Mouse (Mus musculus): ENCODE data around the gene Mindy3. TPM values are rescaled to one million over a fixed set of nuclear protein-coding genes. Genes with fewer than 3 reads are reported as not detected.

Mindy3 gene
- polyA plus RNA-seq, 1 experiment from 2014 or later, result 15.3 TPM

DNA sequence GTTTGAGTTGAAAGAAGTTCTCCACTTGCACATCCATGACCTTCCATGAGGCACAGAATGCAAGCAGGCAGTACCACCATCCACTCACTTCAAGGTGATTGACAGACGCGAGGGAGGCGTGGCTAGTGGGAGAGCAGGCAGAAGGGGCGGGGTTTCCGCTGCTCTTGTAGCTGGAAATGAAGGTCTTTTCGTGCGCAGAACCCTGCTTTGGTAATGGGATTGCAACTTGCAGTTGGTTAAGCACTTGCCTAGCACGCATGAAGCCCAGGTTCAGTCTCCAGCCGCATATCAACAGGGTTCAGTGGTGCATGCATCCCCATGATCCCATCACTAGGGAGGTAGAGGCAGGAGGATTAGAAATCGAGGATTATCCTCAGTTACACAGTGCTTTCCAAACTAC is 92.1 kb downstream of the Mindy3 start:
- Histone ChIP-seq H3K27ac (replicated peaks) (no peak overlapping the region), H3K4me2 (peak overlapping the region; percentile 69), H3K27me3 (0 out of 2 replicates have a peak, but pooled peaks cover 3% of the 10 kb centered on the region), H3K4me1 (replicated peaks) (peaks cover 6% of the 10 kb centered on the region; the same call in 1 of the 2 replicates), H3K36me3 (replicated peaks) (no peaks in the 10 kb centered on the region), H3K9me3 (replicated peaks) (no peaks in the 10 kb centered on the region), H3K9ac (no peak overlapping the region; the same call in 1 of the 2 replicates), H3K4me3 (replicated peaks) (peak overlapping the region; percentile 47)
- peak; percentile 52 for ATAC-seq (ENCODE audit: insufficient read depth)
- WGBS (ENCODE audit: insufficient replicate concordance), result 6% methylated on average over 10 of the region's 10 CpGs

DNA sequence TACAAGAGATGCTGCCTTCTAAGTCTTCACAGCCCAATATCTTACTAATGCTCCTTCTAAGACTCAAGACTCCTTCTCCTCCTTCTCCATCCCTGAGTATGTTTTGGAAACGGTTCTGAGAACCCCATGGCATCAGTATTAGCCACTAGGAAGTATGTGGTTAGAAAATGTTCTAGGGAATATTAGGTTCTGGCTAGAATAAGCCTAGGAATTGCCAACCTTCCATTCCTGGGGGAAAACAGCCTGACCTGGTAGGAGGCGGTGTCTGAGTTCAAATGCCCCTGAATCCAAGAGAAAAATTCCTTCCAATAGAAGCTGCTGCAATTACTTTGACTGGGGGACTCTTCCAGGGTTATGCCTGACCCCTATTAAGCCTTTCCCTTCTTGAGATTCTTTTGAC is 93.4 kb downstream of the Mindy3 start:
- no peak overlapping the region for H3K27ac ChIP-seq (replicated peaks)
- 60% methylated on average over 2 of the region's 2 CpGs for WGBS (ENCODE audit: insufficient replicate concordance)

GRCm38 (mm10) chr2:12325417-12325816 is 93.9 kb downstream of the Mindy3 start:
- H3K4me2 ChIP-seq, result no peak overlapping the region
- H3K27me3 ChIP-seq, result 0 out of 2 replicates have a peak, but pooled peaks cover 3% of the 10 kb centered on the region
- H3K27ac ChIP-seq (replicated peaks), result no peak overlapping the region
- ATAC-seq (ENCODE audit: insufficient read depth), result no peak
- no peaks in the 10 kb centered on the region for H3K36me3 ChIP-seq (replicated peaks)
- H3K9me3 ChIP-seq (replicated peaks), result no peaks in the 10 kb centered on the region
- H3K4me3 ChIP-seq (replicated peaks), result no peak overlapping the region
- WGBS (ENCODE audit: insufficient replicate concordance), result 74% methylated on average over 6 of the region's 6 CpGs
- peaks cover 6% of the 10 kb centered on the region; the same call in 1 of the 2 replicates for H3K4me1 ChIP-seq (replicated peaks)
- H3K9ac ChIP-seq, result no peak overlapping the region

More for the DNA sequence above, 93.4 kb downstream of the Mindy3 start:
- peaks cover 6% of the 10 kb centered on the region; the same call in 1 of the 2 replicates for H3K4me1 ChIP-seq (replicated peaks)
- H3K4me2 ChIP-seq, result no peak overlapping the region
- H3K36me3 ChIP-seq (replicated peaks), result no peaks in the 10 kb centered on the region
- no peak for ATAC-seq (ENCODE audit: insufficient read depth)
- H3K27me3 ChIP-seq, result 0 out of 2 replicates have a peak, but pooled peaks cover 3% of the 10 kb centered on the region
- H3K9ac ChIP-seq, result no peak overlapping the region
- H3K4me3 ChIP-seq (replicated peaks), result no peak overlapping the region
- H3K9me3 ChIP-seq (replicated peaks), result no peaks in the 10 kb centered on the region

DNA sequence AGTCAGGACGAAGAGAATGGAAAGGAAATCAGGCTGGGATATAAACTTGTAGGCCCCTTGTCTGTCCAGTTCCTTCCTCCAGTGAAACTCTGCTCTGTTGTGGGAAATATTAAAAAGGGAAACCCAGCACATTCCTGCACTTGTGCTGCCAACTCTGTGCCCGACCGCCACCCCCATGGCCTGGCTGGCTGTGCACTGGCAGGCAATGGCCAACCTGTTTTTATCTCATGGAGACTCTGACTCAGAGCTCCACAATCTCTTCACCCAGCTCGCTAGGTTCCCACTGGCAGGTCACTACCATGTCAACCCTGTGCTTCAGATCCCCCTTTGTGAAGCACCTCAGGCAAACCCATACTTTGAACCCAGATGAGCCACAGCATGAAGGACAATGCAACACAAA is 98.4 kb downstream of the Mindy3 start:
- H3K4me1 ChIP-seq (replicated peaks), result no peaks in the 10 kb centered on the region; the same call in 1 of the 2 replicates
- no peak overlapping the region for H3K4me3 ChIP-seq (replicated peaks)
- no peaks in the 10 kb centered on the region for H3K36me3 ChIP-seq (replicated peaks)
- no peak overlapping the region for H3K27ac ChIP-seq (replicated peaks)
- no peak for ATAC-seq (ENCODE audit: insufficient read depth)
- H3K9me3 ChIP-seq (replicated peaks), result no peaks in the 10 kb centered on the region
- H3K4me2 ChIP-seq, result no peak overlapping the region
- no peak overlapping the region for H3K9ac ChIP-seq
- WGBS (ENCODE audit: insufficient replicate concordance), result 55% methylated on average over 4 of the region's 4 CpGs
- H3K27me3 ChIP-seq, result no peaks in the 10 kb centered on the region

GRCm38 (mm10) chr2:12318715-12319114 is 100.6 kb downstream of the Mindy3 start:
- H3K4me3 ChIP-seq (replicated peaks), result no peak overlapping the region
- 76% methylated on average over 3 of the region's 3 CpGs for WGBS (ENCODE audit: insufficient replicate concordance)
- ATAC-seq (ENCODE audit: insufficient read depth), result no peak
- no peaks in the 10 kb centered on the region for H3K9me3 ChIP-seq (replicated peaks)
- no peaks in the 10 kb centered on the region for H3K27me3 ChIP-seq
- no peak overlapping the region for H3K27ac ChIP-seq (replicated peaks)
- no peaks in the 10 kb centered on the region; the same call in 1 of the 2 replicates for H3K4me1 ChIP-seq (replicated peaks)
- no peak overlapping the region for H3K9ac ChIP-seq
- no peak overlapping the region for H3K4me2 ChIP-seq
- no peaks in the 10 kb centered on the region for H3K36me3 ChIP-seq (replicated peaks)

DNA sequence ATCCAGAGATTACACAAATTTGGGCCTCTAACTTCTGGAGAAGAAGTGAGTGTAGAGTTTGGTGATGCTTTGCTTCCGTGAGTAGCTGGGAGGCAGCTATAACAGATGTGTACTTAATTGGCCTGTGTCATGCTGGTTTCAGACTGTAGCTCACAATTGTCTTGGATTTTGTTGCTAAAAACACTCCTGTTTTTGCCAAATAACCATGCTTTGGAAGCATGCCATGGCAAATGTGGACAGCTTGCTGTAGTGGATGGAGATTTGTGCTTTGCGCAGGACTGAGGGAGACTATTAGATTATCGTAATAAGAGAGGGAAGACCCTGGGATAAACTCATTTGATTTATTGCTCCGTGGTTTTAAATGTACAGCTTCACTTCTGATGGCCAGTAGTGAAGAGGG is 101.2 kb downstream of the Mindy3 start:
- Histone ChIP-seq H3K27ac (replicated peaks) (no peak overlapping the region), H3K4me2 (no peak overlapping the region), H3K4me3 (replicated peaks) (no peak overlapping the region), H3K27me3 (no peaks in the 10 kb centered on the region), H3K9me3 (replicated peaks) (no peaks in the 10 kb centered on the region), H3K4me1 (replicated peaks) (no peaks in the 10 kb centered on the region; the same call in 1 of the 2 replicates), H3K9ac (no peak overlapping the region), H3K36me3 (replicated peaks) (no peaks in the 10 kb centered on the region)
- ATAC-seq (ENCODE audit: insufficient read depth), result no peak
- 73% methylated on average over 4 of the region's 4 CpGs for WGBS (ENCODE audit: insufficient replicate concordance)

GRCm38 (mm10) chr2:12317343-12317742 is 101.9 kb downstream of the Mindy3 start:
- Histone ChIP-seq H3K4me1 (replicated peaks) (no peaks in the 10 kb centered on the region; the same call in 1 of the 2 replicates), H3K9ac (no peak overlapping the region), H3K27ac (replicated peaks) (no peak overlapping the region), H3K9me3 (replicated peaks) (no peaks in the 10 kb centered on the region), H3K4me3 (replicated peaks) (no peak overlapping the region), H3K36me3 (replicated peaks) (no peaks in the 10 kb centered on the region), H3K27me3 (no peaks in the 10 kb centered on the region), H3K4me2 (no peak overlapping the region)
- WGBS (ENCODE audit: insufficient replicate concordance), result 37% methylated on average over 5 of the region's 5 CpGs
- peak; percentile 28; the same call in 1 of the 2 replicates for ATAC-seq (ENCODE audit: insufficient read depth)

DNA sequence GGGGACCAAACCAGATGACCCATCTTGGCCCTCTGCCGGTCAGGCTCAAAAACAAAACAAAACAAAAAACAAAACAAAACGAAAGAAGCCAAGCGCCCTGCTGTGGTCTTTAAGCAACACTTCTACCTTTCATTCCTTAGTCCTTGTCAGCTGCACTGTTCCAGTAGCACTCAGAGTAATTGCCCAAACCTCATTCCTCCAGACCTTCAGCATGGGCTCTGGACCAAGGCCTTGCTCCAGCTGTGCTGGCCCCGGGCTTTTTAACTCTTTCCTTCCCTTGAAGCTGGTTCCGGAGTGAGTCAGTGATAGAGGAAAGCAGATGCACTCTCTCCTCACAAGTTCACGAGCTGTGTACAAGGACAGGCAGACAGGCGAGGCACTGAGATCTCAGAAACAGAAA is 102.9 kb downstream of the Mindy3 start:
- no peaks in the 10 kb centered on the region; the same call in 1 of the 2 replicates for H3K4me1 ChIP-seq (replicated peaks)
- H3K4me2 ChIP-seq, result no peak overlapping the region
- H3K27ac ChIP-seq (replicated peaks), result no peak overlapping the region
- ATAC-seq (ENCODE audit: insufficient read depth), result no peak
- no peaks in the 10 kb centered on the region for H3K36me3 ChIP-seq (replicated peaks)
- H3K27me3 ChIP-seq, result no peaks in the 10 kb centered on the region
- no peak overlapping the region for H3K4me3 ChIP-seq (replicated peaks)
- H3K9me3 ChIP-seq (replicated peaks), result no peaks in the 10 kb centered on the region
- WGBS (ENCODE audit: insufficient replicate concordance), result 41% methylated on average over 7 of the region's 7 CpGs
- no peak overlapping the region for H3K9ac ChIP-seq

DNA sequence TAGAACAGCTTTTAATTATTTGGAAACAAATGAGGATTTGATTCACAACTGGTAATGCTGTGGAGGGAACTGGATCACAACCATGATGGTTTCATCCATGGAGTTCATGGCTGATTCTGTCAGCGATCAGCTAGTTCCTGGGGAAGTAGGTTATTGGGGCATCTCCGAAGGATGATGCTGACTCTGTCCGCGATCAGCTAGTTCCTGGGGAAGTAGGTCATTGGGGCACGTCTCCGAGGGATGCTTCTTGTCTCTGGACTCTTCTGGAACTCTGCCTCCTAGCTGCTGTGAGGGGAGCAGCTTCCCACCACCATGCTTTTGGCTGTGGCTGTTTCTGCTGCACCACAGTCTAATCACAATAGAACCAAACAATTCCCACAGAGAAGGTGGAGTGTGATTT is 105.2 kb downstream of the Mindy3 start:
- Histone ChIP-seq H3K9me3 (replicated peaks) (no peaks in the 10 kb centered on the region), H3K27ac (replicated peaks) (no peak overlapping the region), H3K27me3 (no peaks in the 10 kb centered on the region), H3K4me2 (no peak overlapping the region), H3K9ac (no peak overlapping the region), H3K36me3 (replicated peaks) (no peaks in the 10 kb centered on the region), H3K4me1 (replicated peaks) (no peaks in the 10 kb centered on the region; the same call in 1 of the 2 replicates), H3K4me3 (replicated peaks) (no peak overlapping the region)
- WGBS (ENCODE audit: insufficient replicate concordance), result 56% methylated on average over 6 of the region's 6 CpGs
- ATAC-seq (ENCODE audit: insufficient read depth), result no peak

DNA sequence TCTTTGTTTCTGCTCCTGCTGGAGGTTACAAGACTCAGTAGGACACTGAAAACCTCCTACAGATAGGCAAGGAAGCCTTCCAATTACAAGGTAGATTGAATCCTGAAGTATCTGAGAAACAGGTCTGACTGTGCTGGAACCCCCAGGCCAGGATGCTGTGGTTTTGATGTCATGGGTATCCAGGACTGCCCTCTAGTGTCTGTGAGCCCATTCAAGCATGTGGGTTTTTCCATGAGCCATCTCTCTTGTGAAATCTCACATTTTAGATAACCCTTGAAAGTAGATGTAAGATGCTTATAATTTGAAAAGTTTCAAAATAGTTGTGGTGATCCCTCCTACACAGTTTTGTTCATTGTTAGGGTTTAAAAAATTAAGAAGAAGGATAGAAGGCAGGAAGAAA is 110.8 kb downstream of the Mindy3 start:
- Histone ChIP-seq H3K9ac (no peak overlapping the region), H3K9me3 (replicated peaks) (no peaks in the 10 kb centered on the region), H3K36me3 (replicated peaks) (no peaks in the 10 kb centered on the region), H3K27ac (replicated peaks) (no peak overlapping the region), H3K4me1 (replicated peaks) (no peaks in the 10 kb centered on the region), H3K27me3 (0 out of 2 replicates have a peak, but pooled peaks cover 4% of the 10 kb centered on the region), H3K4me3 (replicated peaks) (no peak overlapping the region), H3K4me2 (no peak overlapping the region)
- no peak for ATAC-seq (ENCODE audit: insufficient read depth)

DNA sequence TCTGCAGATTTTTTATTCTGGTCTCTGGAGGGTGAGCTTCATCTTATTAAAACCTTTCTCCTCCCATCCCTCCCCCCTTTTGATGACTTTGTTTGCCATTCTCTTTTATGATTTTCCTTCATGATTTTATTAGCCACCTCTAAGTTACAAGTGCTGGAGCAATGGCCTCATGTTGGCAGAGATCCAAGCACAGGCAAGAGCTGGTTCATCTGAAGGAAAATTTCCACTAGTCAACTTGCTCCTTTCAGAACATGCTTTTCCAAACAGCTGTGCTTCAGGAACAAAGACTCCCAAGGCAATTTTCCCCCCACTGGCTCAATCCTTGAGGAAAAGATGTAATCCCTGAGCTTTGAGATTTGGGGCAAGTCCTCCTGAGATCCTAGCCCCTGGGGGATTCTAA is 112.0 kb downstream of the Mindy3 start:
- no peaks in the 10 kb centered on the region for H3K36me3 ChIP-seq (replicated peaks)
- H3K9ac ChIP-seq, result no peak overlapping the region
- H3K4me3 ChIP-seq (replicated peaks), result no peak overlapping the region
- H3K27me3 ChIP-seq, result peaks cover 11% of the 10 kb centered on the region
- no peak for ATAC-seq (ENCODE audit: insufficient read depth)
- no peak overlapping the region for H3K4me2 ChIP-seq
- H3K4me1 ChIP-seq (replicated peaks), result no peaks in the 10 kb centered on the region
- H3K27ac ChIP-seq (replicated peaks), result no peak overlapping the region
- H3K9me3 ChIP-seq (replicated peaks), result no peaks in the 10 kb centered on the region

DNA sequence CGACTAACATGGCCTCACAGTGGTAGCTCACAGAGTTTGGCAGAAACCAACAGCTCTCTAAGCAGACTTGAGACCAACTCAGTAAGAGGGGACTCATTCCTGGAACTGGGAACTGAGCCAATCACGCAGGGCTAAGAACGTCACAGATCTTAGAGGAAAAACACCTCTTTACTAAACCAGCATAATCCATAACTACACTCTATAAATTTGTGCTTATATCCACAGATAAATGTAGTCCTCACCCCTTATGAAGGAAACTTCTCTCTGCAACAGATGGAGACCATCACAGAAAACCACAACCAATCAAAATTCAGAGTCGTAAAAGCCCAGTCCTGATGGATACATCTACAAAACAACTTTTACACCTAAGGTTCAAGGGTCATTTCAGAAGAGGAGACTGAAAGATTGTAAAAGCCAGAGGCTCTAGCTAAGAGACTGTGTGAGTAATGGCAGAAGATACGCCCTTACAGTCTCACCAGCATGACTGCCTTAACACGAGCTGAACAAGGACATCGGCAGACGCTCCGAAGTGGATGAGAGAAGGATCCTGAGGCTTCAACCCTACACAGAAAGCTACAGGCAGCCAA is 114.1 kb downstream of the Mindy3 start:
- WGBS (ENCODE audit: insufficient replicate concordance), result 66% methylated on average over 9 of the region's 9 CpGs
- Histone ChIP-seq H3K4me1 (replicated peaks) (peaks cover 6% of the 10 kb centered on the region; the same call in 1 of the 2 replicates), H3K4me3 (replicated peaks) (no peak overlapping the region), H3K27ac (replicated peaks) (no peak overlapping the region), H3K36me3 (replicated peaks) (no peaks in the 10 kb centered on the region), H3K4me2 (no peak overlapping the region), H3K9ac (no peak overlapping the region), H3K9me3 (replicated peaks) (no peaks in the 10 kb centered on the region), H3K27me3 (peaks cover 32% of the 10 kb centered on the region)
- ATAC-seq (ENCODE audit: insufficient read depth), result no peak
